Mouse (Mus musculus) cerebellum, adult 8-10 months (tissue): ENCODE data around the gene 2410002F23Rik.
"Not testable (repeated sequence)": the region's sequence is repeated elsewhere in the genome, so short reads cannot be mapped to it uniquely, and the experiment has no call there.

Source experiments
- DNase-seq: peaks from one replicate; pipeline ENCODE4 v3.0.0; 2022

2410002F23Rik gene

GRCm38 (mm10) chr7:44246055-44246983 is at the start of gene 2410002F23Rik, which contains the start of gene 1700028J19Rik:
Gene 2410002F23Rik, plus strand, starts transcription at chr7:44246722.
Gene 1700028J19Rik, minus strand, starts transcription at chr7:44246695.
- peak; percentile 96 for DNase-seq

GRCm38 (mm10) chr7:44197891-44198290 is 48.6 kb upstream of the 2410002F23Rik start, which contains the start of gene Klk1b3:
Gene Klk1b3, plus strand, starts transcription at chr7:44198191.
- no peak for DNase-seq

GRCm38 (mm10) chr7:44207135-44207534 is 39.4 kb upstream of the 2410002F23Rik start, which contains the start of gene Klk1b4:
Gene Klk1b4, plus strand, starts transcription at chr7:44207435.
- not testable (repeated sequence) for DNase-seq

GRCm38 (mm10) chr7:44208307-44208706 is 38.2 kb upstream of the 2410002F23Rik start:
- DNase-seq: no peak

- no peak for DNase-seq
These were observed 30.9 kb upstream of the 2410002F23Rik start, which contains the start of gene Klk1b5 for GRCm38 (mm10) chr7:44215645-44216044. Gene Klk1b5, plus strand, starts transcription at chr7:44215945.

- not testable (repeated sequence) for DNase-seq
These were observed 24.9 kb upstream of the 2410002F23Rik start for GRCm38 (mm10) chr7:44221601-44222000.

- DNase-seq: not testable (repeated sequence)
These were observed 24.2 kb upstream of the 2410002F23Rik start for GRCm38 (mm10) chr7:44222335-44222734.

- no peak for DNase-seq
These were observed 21.4 kb upstream of the 2410002F23Rik start, which contains the start of gene Klk1 for GRCm38 (mm10) chr7:44225076-44225475. Gene Klk1, plus strand, starts transcription at chr7:44225360.

- no peak for DNase-seq
These were observed 10.6 kb upstream of the 2410002F23Rik start, which contains the start of gene Gm36864 for GRCm38 (mm10) chr7:44235909-44236308. Gene Gm36864, plus strand, starts transcription at chr7:44236177.

- DNase-seq: no peak
These were observed 6.6 kb upstream of the 2410002F23Rik start for GRCm38 (mm10) chr7:44239913-44240312.

GRCm38 (mm10) chr7:44240712-44241111 is 5.8 kb upstream of the 2410002F23Rik start:
- no peak for DNase-seq

GRCm38 (mm10) chr7:44241163-44241562 is 5.4 kb upstream of the 2410002F23Rik start:
- DNase-seq: no peak

- DNase-seq: no peak
These were observed 2.4 kb upstream of the 2410002F23Rik start for GRCm38 (mm10) chr7:44244080-44244479.

GRCm38 (mm10) chr7:44246984-44247470 is 505 bp downstream of the 2410002F23Rik start:
- DNase-seq: peak; percentile 64

GRCm38 (mm10) chr7:44247971-44248370 is 1.4 kb downstream of the 2410002F23Rik start:
- no peak for DNase-seq

- no peak for DNase-seq
These were observed 2.7 kb downstream of the 2410002F23Rik start for GRCm38 (mm10) chr7:44249248-44249647.

- not testable (repeated sequence) for DNase-seq
These were observed 4.3 kb downstream of the 2410002F23Rik start for GRCm38 (mm10) chr7:44250732-44251275.

- no peak for DNase-seq
These were observed 6.6 kb downstream of the 2410002F23Rik start for GRCm38 (mm10) chr7:44253023-44253616.

GRCm38 (mm10) chr7:44254930-44255329 is 8.4 kb downstream of the 2410002F23Rik start:
- DNase-seq: no peak

GRCm38 (mm10) chr7:44257278-44257677 is 10.8 kb downstream of the 2410002F23Rik start, which contains the start of gene Acp4:
Gene Acp4, minus strand, starts transcription at chr7:44257378.
- no peak for DNase-seq

GRCm38 (mm10) chr7:44260410-44260809 is 13.9 kb downstream of the 2410002F23Rik start:
- no peak for DNase-seq

- DNase-seq: no peak
These were observed 14.6 kb downstream of the 2410002F23Rik start, which contains the start of gene Gm15517 for GRCm38 (mm10) chr7:44261147-44261546. Gene Gm15517, plus strand, starts transcription at chr7:44261447.
